Mouse (Mus musculus): ENCODE results near the gene Man2c1.

GRCm38 (mm10) chr9:57141417-57142353 lies 11.2 kb downstream of the Man2c1 start:
- no peak for TF ChIP-seq POLR2A (IDR thresholded peaks at IDR 0.05; ENCODE audit: control insufficient read depth, extremely low read depth, insufficient read depth, low read length, poor library complexity)
- no peak for TF ChIP-seq CTCF (IDR thresholded peaks at IDR 0.05; ENCODE audit: borderline replicate concordance, control insufficient read depth, extremely low read depth, insufficient read depth, low read length, poor library complexity)

Measured in thymus, adult 2 months (tissue).